Mouse (Mus musculus): Measurements from ENCODE around the gene Igfals.

Gene Igfals

DNA sequence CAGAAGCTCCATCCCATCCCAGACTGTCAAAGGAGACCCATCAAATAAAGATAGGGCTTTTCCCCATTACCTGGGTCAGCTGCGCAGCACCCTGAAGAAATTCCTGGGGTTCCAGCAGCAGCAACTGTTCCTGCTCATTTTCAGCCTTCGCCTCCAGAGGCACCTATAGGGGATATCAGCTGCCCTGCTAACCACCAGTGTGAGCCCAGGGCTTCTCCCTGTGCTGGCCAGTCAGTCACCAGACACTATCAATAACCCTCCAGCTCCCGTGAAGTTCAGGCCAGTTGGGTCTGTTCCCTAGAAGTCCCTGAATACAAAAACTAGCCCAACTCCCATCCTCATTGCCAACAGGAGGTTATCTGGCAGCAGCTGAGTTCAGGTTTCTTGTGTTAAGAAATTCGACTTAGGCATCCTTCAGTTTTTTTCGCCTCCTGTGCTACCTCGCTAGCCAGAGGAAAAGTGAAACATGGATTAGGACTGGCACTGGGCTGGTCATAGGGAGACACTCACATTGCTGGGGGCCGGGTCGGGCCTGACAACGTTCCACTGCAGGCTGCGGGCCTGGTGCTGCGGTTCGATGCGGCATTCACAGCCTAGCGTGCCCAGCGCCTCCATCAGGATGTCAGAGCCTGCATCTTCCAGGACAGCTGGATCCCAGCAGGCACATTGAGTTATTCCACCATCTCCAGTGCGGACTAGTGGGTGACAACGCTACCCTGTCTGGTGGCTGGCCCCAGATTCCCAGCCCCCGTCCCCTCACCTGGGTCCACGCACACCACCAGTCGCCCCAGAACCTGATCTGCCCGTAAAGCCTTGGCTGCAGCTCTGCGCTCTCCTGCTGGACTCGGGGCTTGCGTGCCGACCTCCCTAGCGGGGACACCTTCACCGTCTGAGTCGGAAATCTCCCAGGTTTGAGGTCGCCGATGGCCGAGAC is 28.5 kb downstream of the Igfals start:
- DNase-seq (ENCODE audit: low spot score in 2 of 2), result no peak

DNA sequence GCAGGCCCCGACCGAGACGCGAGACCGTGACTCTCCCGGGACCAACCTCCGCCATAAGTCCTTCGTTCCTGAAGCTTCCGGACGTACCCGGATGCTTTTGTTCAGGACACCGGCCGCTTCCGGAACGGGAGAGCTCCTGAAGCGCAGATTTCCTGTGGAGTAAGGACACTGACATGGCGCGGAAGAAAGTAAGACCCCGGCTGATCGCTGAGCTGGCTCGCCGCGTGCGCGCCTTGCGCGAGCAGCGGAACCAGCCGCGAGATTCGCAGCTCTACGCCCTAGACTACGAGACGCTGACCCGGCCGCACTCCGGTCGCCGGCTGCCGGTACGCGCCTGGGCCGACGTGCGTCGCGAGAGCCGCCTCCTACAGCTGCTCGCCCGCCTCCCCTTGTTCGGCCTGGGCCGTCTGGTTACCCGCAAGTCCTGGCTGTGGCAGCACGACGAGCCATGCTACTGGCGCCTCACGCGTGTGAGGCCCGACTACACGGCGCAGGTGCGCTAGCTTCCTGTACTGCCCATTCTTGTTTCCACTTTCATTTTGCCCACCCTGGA is 29.3 kb downstream of the Igfals start, which contains the start of the genes Eme2 and Mrps34:
Gene Eme2, minus strand, starts transcription at position 93 of the 553 bp plus-strand sequence.
Gene Mrps34, plus strand, starts transcription at position 122 of the 553 bp plus-strand sequence.
- DNase-seq (ENCODE audit: low spot score in 2 of 2), result peak; percentile 74 to 79

DNA sequence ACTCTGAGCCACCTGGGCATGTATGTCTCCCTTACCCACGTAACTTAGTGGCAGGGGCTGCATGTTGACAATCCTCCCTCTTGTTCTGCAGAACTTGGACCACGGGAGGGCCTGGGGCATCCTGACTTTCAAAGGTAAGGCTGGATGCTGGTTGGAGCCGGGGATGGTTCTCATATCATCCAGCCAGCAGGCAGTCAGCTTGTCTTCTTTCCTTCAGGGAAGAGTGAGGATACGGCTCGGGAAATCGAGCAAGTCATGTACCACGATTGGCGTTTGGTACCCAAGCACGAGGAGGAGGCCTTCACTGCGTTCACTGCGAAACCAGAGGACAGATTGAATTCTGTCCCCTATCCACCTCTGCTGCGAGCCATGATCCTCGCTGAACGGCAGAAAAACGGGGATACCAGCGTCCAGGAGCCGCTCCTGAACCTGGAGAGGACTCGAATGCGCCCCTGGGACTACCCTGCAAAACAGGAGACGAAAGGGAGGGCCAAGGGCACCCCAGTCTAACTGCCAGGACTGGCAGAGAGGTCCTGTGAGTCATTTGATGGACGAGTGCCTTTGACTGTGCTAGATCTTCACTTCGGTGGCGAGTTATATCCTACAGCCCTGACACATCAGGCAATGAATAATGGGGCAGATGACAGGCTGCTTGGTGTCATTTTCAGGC is 29.9 kb downstream of the Igfals start:
- DNase-seq (ENCODE audit: low spot score in 2 of 2), result no peak

DNA sequence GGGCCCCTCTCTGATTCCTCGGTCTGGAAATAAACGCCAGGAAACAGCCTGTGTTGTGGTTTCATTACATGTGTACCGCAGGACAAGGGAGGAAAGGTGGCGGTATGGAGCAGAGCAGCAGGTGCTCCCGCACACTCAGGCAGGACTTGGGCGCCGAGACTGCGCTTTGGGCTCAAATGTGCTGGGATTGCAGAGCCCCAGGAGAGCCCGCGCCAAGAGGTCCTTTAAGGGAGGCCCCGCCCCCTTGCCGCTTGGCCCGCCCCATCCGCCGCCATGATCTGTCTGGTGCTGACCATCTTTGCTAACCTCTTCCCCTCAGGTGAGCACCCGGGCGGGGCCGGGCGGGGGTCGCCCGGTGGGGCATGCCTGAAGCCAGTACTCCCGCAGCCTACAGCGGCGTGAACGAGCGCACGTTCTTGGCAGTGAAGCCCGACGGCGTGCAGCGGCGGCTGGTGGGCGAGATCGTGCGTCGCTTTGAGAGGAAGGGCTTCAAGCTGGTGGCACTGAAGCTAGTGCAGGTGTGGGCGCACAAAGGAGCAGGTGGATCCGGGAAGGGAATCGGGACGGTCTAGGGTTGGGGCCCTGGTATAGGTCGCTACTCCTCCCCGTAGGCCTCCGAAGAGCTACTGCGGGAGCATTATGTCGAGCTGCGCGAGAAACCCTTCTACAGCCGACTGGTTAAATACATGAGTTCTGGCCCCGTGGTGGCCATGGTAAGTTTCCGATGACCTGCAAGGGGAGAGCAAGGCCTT is 30.6 kb downstream of the Igfals start, which contains the start of gene Nme3:
Gene Nme3, plus strand, starts transcription at position 260 of the 752 bp plus-strand sequence.
- peak; percentile 63 to 76 for DNase-seq (ENCODE audit: low spot score in 2 of 2)

DNA sequence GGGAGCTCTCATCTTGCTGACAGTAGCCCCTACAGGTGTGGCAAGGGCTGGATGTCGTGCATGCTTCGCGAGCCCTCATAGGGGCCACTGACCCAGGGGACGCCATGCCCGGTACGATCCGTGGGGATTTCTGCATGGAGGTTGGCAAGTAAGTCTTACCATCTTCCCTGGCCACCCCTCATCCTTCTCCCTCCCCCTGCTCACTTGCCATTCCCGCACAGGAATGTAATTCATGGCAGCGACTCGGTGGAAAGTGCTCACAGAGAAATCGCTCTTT is 31.1 kb downstream of the Igfals start:
- no peak for DNase-seq (ENCODE audit: low spot score in 2 of 2)

DNA sequence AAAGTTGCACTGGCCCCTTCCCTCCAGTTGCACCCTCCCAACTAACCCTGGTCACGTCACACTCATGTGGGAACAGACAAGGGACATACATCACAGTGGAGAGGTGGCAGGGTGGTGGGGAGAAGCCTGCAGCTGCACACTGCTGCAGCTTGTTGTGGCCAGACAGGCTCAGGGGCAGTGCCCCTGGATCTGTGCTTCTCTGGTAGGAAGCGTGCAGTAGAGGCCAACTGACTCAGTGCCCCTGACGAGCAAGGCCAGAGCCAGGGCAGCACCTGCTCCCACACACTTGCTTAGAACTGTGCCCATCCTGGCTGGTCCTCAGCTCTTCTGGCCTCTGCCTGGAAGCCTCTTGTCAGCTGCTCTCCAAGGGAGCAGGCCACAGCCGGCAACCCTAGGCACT is 31.8 kb downstream of the Igfals start:
- no peak for DNase-seq (ENCODE audit: low spot score in 2 of 2)

- no peak for DNase-seq (ENCODE audit: low spot score in 2 of 2)
Measured at GRCm38 (mm10) chr17:24898041-24898854, 32.5 kb downstream of the Igfals start.

- no peak for DNase-seq (ENCODE audit: low spot score in 2 of 2)
Measured at GRCm38 (mm10) chr17:24899153-24899552, 33.4 kb downstream of the Igfals start.

DNA sequence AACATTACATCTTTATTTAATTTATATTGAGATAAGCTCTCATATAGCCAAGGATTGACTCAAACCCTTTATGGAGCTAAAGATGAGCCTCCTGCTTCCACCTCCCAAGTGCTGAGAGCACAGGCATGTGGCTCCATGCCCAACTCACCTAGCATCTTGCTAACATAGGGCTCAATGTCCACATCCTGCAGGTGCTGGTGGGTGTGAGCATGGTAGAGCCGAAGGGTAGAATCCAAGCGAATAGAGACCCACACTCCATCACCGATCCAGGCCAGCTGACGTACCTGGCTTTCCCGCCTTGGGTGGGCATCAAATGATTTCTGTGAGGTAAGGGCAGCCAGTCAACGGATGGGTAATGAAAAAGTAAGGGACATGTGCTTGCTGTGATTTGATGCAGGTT is 34.2 kb downstream of the Igfals start:
- no peak for DNase-seq (ENCODE audit: low spot score in 2 of 2)

- DNase-seq (ENCODE audit: low spot score in 2 of 2), result no peak
Measured at GRCm38 (mm10) chr17:24902124-24902523, 36.3 kb downstream of the Igfals start.

GRCm38 (mm10) chr17:24902671-24903474 is 37.1 kb downstream of the Igfals start:
- no peak for DNase-seq (ENCODE audit: low spot score in 2 of 2)

- DNase-seq (ENCODE audit: low spot score in 2 of 2), result no peak
Measured at GRCm38 (mm10) chr17:24903767-24904166, 38.0 kb downstream of the Igfals start.

- DNase-seq (ENCODE audit: low spot score in 2 of 2), result no peak
Measured at GRCm38 (mm10) chr17:24907591-24907990, 41.8 kb downstream of the Igfals start.

DNA sequence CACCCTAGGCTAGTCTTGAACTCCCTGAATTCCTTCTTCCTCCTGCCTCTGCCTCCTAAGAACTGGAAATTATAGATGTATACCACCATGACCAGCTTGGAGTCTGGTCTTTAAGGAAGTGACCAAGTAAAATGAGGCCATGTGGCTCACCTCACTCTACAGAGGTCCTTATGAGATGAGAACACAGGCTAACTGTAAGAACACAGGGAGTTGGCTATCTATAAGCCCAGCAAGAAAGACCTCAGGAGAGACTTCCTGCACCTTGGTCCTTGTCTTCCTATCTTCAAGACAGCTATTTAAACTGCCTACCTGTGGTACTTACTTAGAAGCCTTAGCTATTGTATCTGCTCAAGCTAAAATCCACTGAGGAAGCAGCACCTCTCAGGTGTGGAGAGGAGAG is 48.2 kb downstream of the Igfals start:
- no peak for DNase-seq (ENCODE audit: low spot score in 2 of 2)

- no peak for DNase-seq (ENCODE audit: low spot score in 2 of 2)
Measured at GRCm38 (mm10) chr17:24923246-24923645, 57.4 kb downstream of the Igfals start.

DNA sequence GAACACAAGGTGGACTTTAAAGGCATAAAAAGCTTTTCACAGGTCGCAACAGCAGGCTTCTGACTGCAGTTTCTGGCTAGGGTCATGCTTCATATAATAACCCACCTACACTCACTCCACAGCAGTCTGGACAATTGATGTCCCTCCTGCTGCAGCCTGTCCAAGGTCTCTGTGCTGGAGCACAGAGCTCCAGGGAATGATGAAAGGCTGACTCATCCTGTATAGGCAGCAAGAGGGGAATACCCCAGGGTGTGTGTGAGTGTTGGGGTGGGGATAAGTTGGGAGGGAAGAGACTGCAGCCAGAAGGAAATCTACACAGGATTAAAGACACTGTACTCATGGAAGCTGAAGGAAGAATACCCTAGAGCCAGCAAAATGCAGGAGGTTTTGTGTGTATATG is 63.7 kb downstream of the Igfals start:
- DNase-seq (ENCODE audit: low spot score in 2 of 2), result no peak
